Mouse (Mus musculus): ENCODE measurements around the gene Cacna2d3. TPM values are rescaled to one million over a fixed set of nuclear protein-coding genes. Genes with fewer than 3 reads are reported as not detected.

Gene Cacna2d3
- polyA plus RNA-seq, 1 experiment from 2014 or later = 37.5 TPM

DNA sequence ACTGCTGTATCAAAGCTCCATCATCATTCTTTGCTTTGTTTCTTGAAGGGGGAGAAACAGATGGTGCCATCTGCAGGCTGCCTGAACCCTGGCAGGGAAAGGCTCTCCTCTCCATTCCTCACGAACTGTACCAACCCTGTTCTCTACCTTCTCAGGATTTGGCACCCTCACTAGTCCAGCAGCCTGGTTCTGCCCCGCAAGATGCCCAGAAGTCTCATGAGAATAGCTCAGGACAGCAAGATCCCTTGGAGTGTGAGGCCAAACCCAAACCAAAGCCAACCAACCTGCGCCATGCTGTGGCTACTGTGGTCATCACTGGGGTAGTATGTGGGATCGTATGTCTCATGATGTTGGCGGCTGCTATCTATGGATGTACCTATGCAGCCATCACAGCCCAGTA, 694.4 kb downstream of the Cacna2d3 start:
- peaks cover 31% of the 10 kb centered on the region for H3K4me1 ChIP-seq

DNA sequence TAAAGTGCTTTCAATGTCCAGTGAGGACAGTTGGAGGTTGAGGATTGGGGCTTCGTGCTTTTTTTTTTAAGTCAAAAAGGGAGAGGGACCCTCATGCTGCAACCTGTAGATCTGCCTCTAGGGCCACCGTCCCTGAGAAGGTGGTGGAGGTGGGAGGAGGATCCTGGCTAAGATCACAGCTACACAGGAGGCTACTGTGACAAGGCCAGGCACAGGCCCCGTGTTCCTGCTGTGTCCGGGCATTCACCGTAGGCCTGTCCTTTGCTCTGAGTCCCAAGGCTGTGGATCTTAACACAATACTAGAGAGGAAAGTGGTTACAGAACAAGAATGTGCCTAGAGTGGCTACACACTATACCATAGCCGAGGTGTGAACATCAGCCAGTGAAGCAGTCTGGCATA, 696.3 kb downstream of the Cacna2d3 start:
- H3K36me3 ChIP-seq = no peaks in the 10 kb centered on the region
- no peak overlapping the region for H3K4me3 ChIP-seq (replicated peaks)
- 82% methylated on average over 6 of the region's 6 CpGs for WGBS
- no peak for ATAC-seq (ENCODE audit: insufficient number of reproducible peaks, low FRiP score, low TSS enrichment, low read depth)
- H3K9ac ChIP-seq = no peak overlapping the region
- peaks cover 23% of the 10 kb centered on the region for H3K4me1 ChIP-seq
- H3K9me3 ChIP-seq (replicated peaks) = no peaks in the 10 kb centered on the region
- no peaks in the 10 kb centered on the region for H3K27me3 ChIP-seq
- no peak overlapping the region for H3K4me2 ChIP-seq (replicated peaks)
- no peak overlapping the region for H3K27ac ChIP-seq (replicated peaks)

More for the DNA sequence above, 694.4 kb downstream of the Cacna2d3 start:
- Histone ChIP-seq H3K4me2 (replicated peaks) (no peak overlapping the region), H3K36me3 (peaks cover 3% of the 10 kb centered on the region; the same call in 1 of the 2 replicates), H3K27me3 (no peaks in the 10 kb centered on the region), H3K9ac (no peak overlapping the region), H3K9me3 (replicated peaks) (no peaks in the 10 kb centered on the region), H3K27ac (replicated peaks) (peak overlapping the region; percentile 91), H3K4me3 (replicated peaks) (no peak overlapping the region)
- no peak for ATAC-seq (ENCODE audit: insufficient number of reproducible peaks, low FRiP score, low TSS enrichment, low read depth)
- 90% methylated on average over 5 of the region's 5 CpGs for WGBS

DNA sequence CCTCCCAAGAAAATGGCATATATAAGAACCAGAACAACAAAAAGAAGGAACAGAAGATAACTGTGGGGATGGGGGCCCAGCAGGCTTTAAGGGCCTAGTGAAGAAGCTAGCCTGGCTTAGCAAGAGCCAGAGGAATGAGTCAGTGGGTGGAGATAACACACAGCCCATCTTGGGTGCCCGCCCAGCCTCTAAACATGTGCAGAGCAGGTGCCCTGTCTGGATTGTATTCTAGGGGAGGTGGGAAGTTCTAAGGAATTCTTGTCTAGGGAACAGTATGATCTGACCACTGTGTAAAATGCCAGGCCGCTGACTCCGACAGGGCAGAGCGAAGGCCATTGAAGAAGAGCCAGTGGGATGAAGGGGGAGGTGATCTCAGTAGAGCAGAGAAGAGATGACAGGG, 698.4 kb downstream of the Cacna2d3 start:
- H3K27ac ChIP-seq (replicated peaks) = no peak overlapping the region

DNA sequence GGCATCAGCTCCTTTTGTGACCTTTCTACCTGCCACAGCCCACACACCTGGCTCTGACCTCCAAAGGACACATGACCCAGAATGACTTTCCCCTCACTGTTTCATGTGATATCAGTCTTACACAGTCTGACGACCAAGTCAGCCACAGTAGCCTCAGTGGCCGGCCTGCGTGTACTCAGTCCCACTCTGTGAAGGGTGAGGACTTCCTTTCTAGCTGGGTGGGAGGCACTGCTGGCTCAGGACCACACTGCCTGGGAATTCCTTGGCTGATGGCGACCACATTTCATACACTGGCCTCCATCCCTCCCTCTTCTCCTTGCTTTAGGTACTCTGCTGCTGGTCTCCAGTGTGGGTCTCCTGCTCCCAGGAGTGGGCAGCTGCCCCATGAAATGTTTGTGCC, 700.4 kb downstream of the Cacna2d3 start:
- Histone ChIP-seq H3K4me2 (replicated peaks) (no peak overlapping the region), H3K9ac (no peak overlapping the region), H3K4me3 (replicated peaks) (no peak overlapping the region), H3K9me3 (replicated peaks) (no peaks in the 10 kb centered on the region), H3K27ac (replicated peaks) (no peak overlapping the region), H3K4me1 (peaks cover 17% of the 10 kb centered on the region; the same call in 1 of the 2 replicates), H3K36me3 (no peaks in the 10 kb centered on the region), H3K27me3 (no peaks in the 10 kb centered on the region)
- 78% methylated on average over 4 of the region's 4 CpGs for WGBS
- no peak for ATAC-seq (ENCODE audit: insufficient number of reproducible peaks, low FRiP score, low TSS enrichment, low read depth)

More for the DNA sequence above, 698.4 kb downstream of the Cacna2d3 start:
- peaks cover 5% of the 10 kb centered on the region for H3K4me1 ChIP-seq
- H3K4me3 ChIP-seq (replicated peaks) = no peak overlapping the region
- no peak overlapping the region for H3K9ac ChIP-seq
- ATAC-seq (ENCODE audit: insufficient number of reproducible peaks, low FRiP score, low TSS enrichment, low read depth) = no peak
- no peaks in the 10 kb centered on the region for H3K27me3 ChIP-seq
- H3K36me3 ChIP-seq = no peaks in the 10 kb centered on the region
- H3K9me3 ChIP-seq (replicated peaks) = no peaks in the 10 kb centered on the region
- 83% methylated on average over 4 of the region's 4 CpGs for WGBS
- H3K4me2 ChIP-seq (replicated peaks) = no peak overlapping the region

DNA sequence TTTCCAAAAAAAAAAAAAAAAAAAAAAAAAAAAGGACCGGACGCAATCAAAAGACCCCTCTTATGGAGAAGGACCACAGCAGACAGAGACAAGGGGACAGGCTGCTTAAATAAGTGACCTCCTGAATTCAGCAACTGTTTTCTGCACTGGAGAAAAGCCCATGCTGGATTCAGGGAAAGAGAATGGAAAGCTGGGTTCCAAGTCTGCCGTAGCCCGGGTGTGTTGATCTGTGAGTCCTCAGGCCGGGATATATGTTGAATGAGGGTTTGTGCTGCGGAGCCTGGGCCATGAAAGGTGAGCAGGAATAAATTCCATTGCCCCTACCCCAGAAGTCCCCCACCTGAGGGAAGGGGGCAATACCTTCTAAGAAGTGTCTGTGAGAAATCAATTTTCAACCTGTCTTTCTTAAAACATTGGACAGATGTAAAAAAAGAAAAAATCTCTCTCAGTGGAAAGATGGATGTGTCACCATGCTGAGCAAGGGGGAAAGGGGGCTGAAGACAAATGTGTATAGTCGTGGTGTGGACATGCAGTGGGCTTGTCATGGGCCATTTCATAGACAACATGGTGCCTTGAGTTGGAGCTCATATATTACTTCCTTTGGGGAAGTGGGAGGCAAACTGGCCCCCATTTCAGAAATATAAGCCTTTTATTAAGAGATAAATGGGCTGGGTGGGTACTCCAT, 703.2 kb downstream of the Cacna2d3 start:
- ATAC-seq (ENCODE audit: insufficient number of reproducible peaks, low FRiP score, low TSS enrichment, low read depth) = no peak
- no peak overlapping the region for H3K27ac ChIP-seq (replicated peaks)
- WGBS = 44% methylated on average over 7 of the region's 7 CpGs
- no peak overlapping the region for H3K9ac ChIP-seq
- no peak overlapping the region for H3K4me2 ChIP-seq (replicated peaks)
- H3K36me3 ChIP-seq = no peaks in the 10 kb centered on the region
- no peaks in the 10 kb centered on the region for H3K27me3 ChIP-seq
- H3K4me1 ChIP-seq = peaks cover 24% of the 10 kb centered on the region
- H3K4me3 ChIP-seq (replicated peaks) = no peak overlapping the region
- H3K9me3 ChIP-seq (replicated peaks) = no peaks in the 10 kb centered on the region

DNA sequence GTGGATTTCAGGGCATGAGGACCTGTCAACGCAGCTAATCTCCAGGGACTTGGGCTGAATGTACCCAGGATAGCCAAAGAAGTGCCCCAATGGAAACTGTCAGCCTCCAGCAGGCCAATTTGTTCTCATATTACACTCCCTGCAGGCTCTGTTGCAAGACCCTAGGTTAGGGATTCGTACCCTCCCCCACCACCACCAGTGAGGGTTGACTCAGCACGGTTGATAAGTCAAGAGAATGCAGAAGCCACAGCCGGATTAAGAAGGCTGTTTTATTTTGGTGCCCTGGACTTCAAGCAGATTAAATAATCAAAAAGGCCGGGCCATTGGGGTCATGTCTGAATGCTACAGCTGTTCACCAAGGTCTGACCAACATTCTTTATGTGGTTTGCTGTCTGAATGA, 703.8 kb downstream of the Cacna2d3 start, which contains the start of gene Lrtm1:
Gene Lrtm1, plus strand, starts transcription at position 326 of the 400 bp plus-strand sequence.
- Histone ChIP-seq H3K4me3 (replicated peaks) (no peak within 1 kb of the TSS), H3K27ac (replicated peaks) (0 out of 2 replicates have a peak within 1 kb of the TSS, but pooled peaks have one; percentile 39), H3K36me3 (no peaks in the 10 kb centered on the region), H3K4me1 (peaks cover 24% of the 10 kb centered on the region), H3K9ac (no peak within 1 kb of the TSS), H3K9me3 (replicated peaks) (no peaks in the 10 kb centered on the region), H3K4me2 (replicated peaks) (no peak within 1 kb of the TSS), H3K27me3 (no peaks in the 10 kb centered on the region)
- WGBS = 23% methylated on average over 5 of the region's 5 CpGs
- ATAC-seq (ENCODE audit: insufficient number of reproducible peaks, low FRiP score, low TSS enrichment, low read depth) = peak; percentile 70; the same call in 1 of the 2 replicates

DNA sequence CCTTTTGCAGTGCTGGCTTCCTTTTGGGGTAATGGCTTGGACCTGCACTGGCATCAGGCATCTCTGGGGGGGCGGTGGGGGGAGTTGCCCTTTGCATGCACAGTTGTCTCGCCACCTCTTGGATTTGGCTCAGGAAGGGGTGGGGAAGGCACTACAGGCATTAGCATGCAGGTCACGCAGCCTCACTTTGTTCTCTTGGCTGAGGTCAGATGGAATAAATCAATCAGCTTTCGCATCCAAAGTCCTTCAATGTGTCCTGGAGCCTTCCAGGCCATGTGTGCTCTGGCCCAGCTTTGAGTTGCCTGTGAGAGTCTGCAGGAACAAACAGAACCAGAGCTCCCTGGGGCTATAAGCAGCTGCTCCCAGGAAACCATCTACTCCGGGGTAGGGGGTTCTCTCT, 705.8 kb downstream of the Cacna2d3 start:
- Histone ChIP-seq H3K4me1 (peaks cover 24% of the 10 kb centered on the region), H3K27ac (replicated peaks) (peak overlapping the region; percentile 34), H3K4me3 (replicated peaks) (no peak overlapping the region), H3K27me3 (no peaks in the 10 kb centered on the region), H3K36me3 (no peaks in the 10 kb centered on the region), H3K4me2 (replicated peaks) (no peak overlapping the region), H3K9ac (no peak overlapping the region), H3K9me3 (replicated peaks) (no peaks in the 10 kb centered on the region)
- no peak for ATAC-seq (ENCODE audit: insufficient number of reproducible peaks, low FRiP score, low TSS enrichment, low read depth)
- WGBS = 44% methylated on average over 5 of the region's 5 CpGs

DNA sequence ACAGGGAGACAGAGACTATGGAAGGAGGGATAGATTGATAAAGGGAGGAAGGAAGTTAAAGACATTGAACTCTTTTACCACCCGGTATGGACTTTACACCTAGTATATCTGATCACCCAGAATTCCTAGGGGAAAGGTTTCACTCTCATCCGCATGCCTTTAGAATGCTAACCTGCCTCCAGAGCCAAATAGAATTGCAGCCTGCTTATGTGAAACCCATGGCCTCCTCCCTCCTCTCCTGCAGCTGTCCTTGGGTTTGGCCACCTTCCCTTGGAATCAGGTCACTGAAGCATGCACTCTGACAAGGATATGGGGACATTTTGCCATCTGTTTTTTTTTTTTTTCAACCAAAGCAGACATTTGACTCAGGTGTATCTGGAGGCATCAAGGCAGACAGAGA, 707.0 kb downstream of the Cacna2d3 start:
- Histone ChIP-seq H3K9ac (no peak overlapping the region), H3K4me2 (replicated peaks) (no peak overlapping the region), H3K9me3 (replicated peaks) (no peaks in the 10 kb centered on the region), H3K4me3 (replicated peaks) (no peak overlapping the region), H3K36me3 (no peaks in the 10 kb centered on the region), H3K27ac (replicated peaks) (no peak overlapping the region), H3K4me1 (peaks cover 24% of the 10 kb centered on the region), H3K27me3 (no peaks in the 10 kb centered on the region)
- 81% methylated on average over 2 of the region's 2 CpGs for WGBS
- no peak for ATAC-seq (ENCODE audit: insufficient number of reproducible peaks, low FRiP score, low TSS enrichment, low read depth)

DNA sequence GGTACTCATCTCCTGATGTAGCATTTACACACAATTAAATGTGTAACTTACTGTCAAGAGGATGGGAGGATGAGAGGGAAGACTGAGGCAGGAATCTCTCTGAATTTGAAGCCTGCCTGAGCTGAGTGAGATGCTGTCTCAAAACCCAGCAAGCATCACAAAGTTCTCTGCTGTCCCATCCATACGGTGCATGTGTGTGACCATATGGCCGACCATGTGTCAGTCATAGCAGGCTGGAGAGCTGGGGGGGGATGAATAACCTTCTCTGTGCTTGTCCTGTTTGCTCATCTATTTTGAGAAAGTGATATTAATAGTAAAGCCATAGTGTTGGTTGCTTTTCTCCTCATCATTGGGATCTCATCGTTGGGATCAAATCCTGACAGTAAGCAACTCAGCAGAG, 708.5 kb downstream of the Cacna2d3 start:
- WGBS = 72% methylated on average over 3 of the region's 3 CpGs
- no peaks in the 10 kb centered on the region for H3K27me3 ChIP-seq
- peaks cover 23% of the 10 kb centered on the region for H3K4me1 ChIP-seq
- no peaks in the 10 kb centered on the region for H3K36me3 ChIP-seq
- no peak overlapping the region for H3K4me2 ChIP-seq (replicated peaks)
- H3K4me3 ChIP-seq (replicated peaks) = no peak overlapping the region
- no peak overlapping the region for H3K27ac ChIP-seq (replicated peaks)
- no peaks in the 10 kb centered on the region for H3K9me3 ChIP-seq (replicated peaks)
- ATAC-seq (ENCODE audit: insufficient number of reproducible peaks, low FRiP score, low TSS enrichment, low read depth) = no peak
- H3K9ac ChIP-seq = no peak overlapping the region

DNA sequence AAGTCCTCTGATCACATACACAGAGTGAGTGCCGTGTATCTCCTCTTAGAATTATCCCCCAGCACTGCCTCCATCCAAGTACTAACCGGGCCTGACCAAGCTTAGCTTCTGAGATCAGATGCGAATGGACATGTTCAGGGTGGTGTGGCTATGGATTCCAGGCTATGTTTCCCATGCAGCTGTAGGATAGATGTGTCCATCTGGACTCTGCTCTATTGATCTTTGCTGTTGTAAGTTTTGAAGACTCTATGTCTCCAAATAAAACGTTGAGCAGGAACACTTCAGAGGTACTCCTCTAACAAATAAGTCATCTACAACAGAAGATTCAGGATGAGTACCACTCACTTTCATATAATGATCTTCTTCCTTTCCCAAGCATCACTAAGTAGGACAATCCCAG, 712.0 kb downstream of the Cacna2d3 start:
- no peaks in the 10 kb centered on the region for H3K27me3 ChIP-seq
- no peaks in the 10 kb centered on the region for H3K9me3 ChIP-seq (replicated peaks)
- no peak for ATAC-seq (ENCODE audit: insufficient number of reproducible peaks, low FRiP score, low TSS enrichment, low read depth)
- no peak overlapping the region for H3K4me3 ChIP-seq (replicated peaks)
- 83% methylated on average over 4 of the region's 4 CpGs for WGBS
- no peak overlapping the region for H3K27ac ChIP-seq (replicated peaks)
- H3K4me2 ChIP-seq (replicated peaks) = no peak overlapping the region
- no peaks in the 10 kb centered on the region for H3K36me3 ChIP-seq
- no peaks in the 10 kb centered on the region for H3K4me1 ChIP-seq
- no peak overlapping the region for H3K9ac ChIP-seq

DNA sequence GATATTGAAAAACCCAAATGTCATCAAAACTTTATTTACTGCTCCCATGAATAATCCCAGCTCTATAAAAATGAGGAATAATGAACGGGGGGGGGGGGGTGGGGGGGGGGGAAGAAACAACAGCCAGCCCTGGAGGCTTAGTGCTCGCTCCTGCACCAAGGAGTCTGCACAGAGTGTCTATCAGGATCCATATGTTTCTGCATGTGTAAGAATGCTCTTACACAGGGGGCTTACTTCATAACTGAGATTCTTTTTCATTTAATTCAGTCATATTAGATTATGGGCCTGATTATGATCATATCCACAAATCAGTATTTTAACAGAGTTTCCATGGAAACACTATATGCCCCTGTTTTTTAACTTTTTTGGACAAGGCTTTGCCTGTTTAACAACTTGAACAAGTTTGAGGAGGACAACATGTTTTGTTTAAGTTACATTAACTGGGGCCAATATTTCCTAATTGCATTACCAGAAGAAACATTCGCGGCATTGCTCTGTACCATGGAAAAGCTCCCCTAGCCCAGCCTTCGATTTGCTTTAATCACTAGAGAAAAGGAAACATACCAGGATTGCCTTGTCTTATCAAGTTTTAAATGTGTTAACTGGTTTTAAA, 716.3 kb downstream of the Cacna2d3 start:
- peak; percentile 65; the same call in 1 of the 2 replicates for ATAC-seq (ENCODE audit: insufficient number of reproducible peaks, low FRiP score, low TSS enrichment, low read depth)
- Histone ChIP-seq H3K36me3 (no peaks in the 10 kb centered on the region), H3K4me2 (replicated peaks) (no peak overlapping the region), H3K27ac (replicated peaks) (0 out of 2 replicates have a peak overlapping the region, but pooled peaks have one; percentile 55), H3K27me3 (no peaks in the 10 kb centered on the region), H3K9me3 (replicated peaks) (no peaks in the 10 kb centered on the region), H3K9ac (no peak overlapping the region), H3K4me3 (replicated peaks) (no peak overlapping the region), H3K4me1 (no peaks in the 10 kb centered on the region)
- 41% methylated on average over 4 of the region's 5 CpGs for WGBS

All from embryonic facial prominence, embryonic 15.5 days (tissue).